Mouse (Mus musculus) limb, embryonic 11.5 days (tissue): ENCODE results near the gene Ctnnb1. TPM values are rescaled to one million over a fixed set of nuclear protein-coding genes. Genes with fewer than 3 reads are reported as not detected.
"Not testable (repeated sequence)": the region's sequence is repeated elsewhere in the genome, so short reads cannot be mapped to it uniquely, and the experiment has no call there.

Source experiments
- ATAC-seq: fragments of 200-750 bp; cut with Nextera tagmentation; 2 replicates; pipeline ENCODE4 v1.8.0; 2017; ENCODE audit warnings: low read depth; ENCODE audit not compliant: insufficient number of reproducible peaks, low FRiP score, low TSS enrichment
- DNase-seq: peaks from one replicate; pipeline ENCODE4 v3.0.0-alpha.2; 2015; ENCODE audit warnings: low spot score
- H3K27ac ChIP-seq: fragments of 300-500 bp; sonication (generic); replicated peaks from 2 replicates; pipeline ENCODE4 v1.5.1; 2014; ENCODE audit warnings: low read depth, mild to moderate bottlenecking, low read length
- H3K27me3 ChIP-seq: fragments of 300-500 bp; sonication (generic); 2 replicates; pipeline ENCODE4 v1.6.1; 2014; ENCODE audit warnings: mild to moderate bottlenecking, low read length, mixed read lengths; ENCODE audit not compliant: control insufficient read depth, insufficient read depth
- H3K36me3 ChIP-seq: fragments of 300-500 bp; sonication (generic); 2 replicates; pipeline ENCODE4 v1.6.1; 2014; ENCODE audit warnings: mild to moderate bottlenecking, low read length, moderate library complexity, mixed read lengths; ENCODE audit not compliant: control insufficient read depth, insufficient read depth
- H3K4me1 ChIP-seq: fragments of 300-500 bp; sonication (generic); 2 replicates; pipeline ENCODE4 v1.6.1; 2014; ENCODE audit warnings: low read length, mixed read lengths; ENCODE audit not compliant: control insufficient read depth, insufficient read depth
- H3K4me2 ChIP-seq: fragments of 300-500 bp; sonication (generic); 2 replicates; pipeline ENCODE4 v1.6.1; 2014; ENCODE audit warnings: low read depth, mild to moderate bottlenecking, moderate library complexity; ENCODE audit not compliant: severe bottlenecking
- H3K4me3 ChIP-seq: fragments of 300-500 bp; sonication (generic); 2 replicates; pipeline ENCODE4 v1.5.1; 2014; ENCODE audit warnings: low read depth, low read length
- H3K9ac ChIP-seq: fragments of 300-500 bp; sonication (generic); 2 replicates; pipeline ENCODE4 v1.6.1; 2014; ENCODE audit warnings: mild to moderate bottlenecking, low read length
- H3K9me3 ChIP-seq: fragments of 300-500 bp; sonication (generic); 2 replicates; pipeline ENCODE4 v1.6.1; 2016; ENCODE audit warnings: low read length; ENCODE audit not compliant: control insufficient read depth
- WGBS: fragments of 180-500 bp; shearing (Covaris S2); extraction: QIAGEN DNeasy Blood & Tissue Kit; methylation state at CpG from one replicate; pipeline ENCODE4 v1.1.7; 2014; 5-methylcytosine and 5-hydroxymethylcytosine counted together
- polyA plus RNA-seq: library from polyadenylated mRNA; unstranded; fragments of >200 nt; fragmentation: Nextera tagmentation; extraction: Ambion mirVana; gene quantifications from 2 replicates; pipeline ENCODE4 v1.2.1, GENCODE M21; 2014

Gene Ctnnb1
- polyA plus RNA-seq, 1 experiment from 2014 or later = 836 TPM

DNA sequence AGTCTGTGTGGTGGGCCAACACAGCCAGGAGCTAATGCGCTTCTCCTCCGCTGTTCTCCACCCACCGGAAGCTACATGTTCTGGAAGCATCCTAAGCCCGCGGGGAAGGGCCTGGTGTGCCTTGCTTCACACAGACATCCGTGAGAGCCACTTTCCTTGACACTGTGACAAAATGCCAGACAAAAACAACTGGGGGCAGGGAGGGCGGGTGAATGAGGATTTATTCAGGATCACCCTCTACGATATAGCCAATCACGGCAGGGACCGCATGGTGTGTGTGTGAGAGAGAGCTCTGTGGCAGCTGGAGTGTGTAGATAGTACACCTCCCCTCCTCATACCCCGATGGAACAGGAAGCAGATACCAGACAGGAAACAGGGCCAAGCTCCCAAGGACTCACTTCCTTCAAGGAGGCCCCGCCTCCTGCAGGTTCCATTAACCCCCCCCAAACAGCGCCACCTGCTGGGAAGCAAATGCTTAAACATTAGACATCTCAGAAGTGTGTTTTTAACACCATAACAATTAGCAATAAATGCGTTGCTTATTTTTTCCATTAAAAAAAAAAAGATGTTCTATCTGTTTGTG lies 14.0 kb upstream of the Ctnnb1 start:
- ATAC-seq (no peak), DNase-seq (no peak)
- H3K27ac ChIP-seq = no peak overlapping the region
- H3K4me3 ChIP-seq = no peak overlapping the region
- H3K36me3 ChIP-seq = no peaks in the 10 kb centered on the region
- H3K27me3 ChIP-seq = no peaks in the 10 kb centered on the region
- H3K4me1 ChIP-seq = no peaks in the 10 kb centered on the region
- H3K4me2 ChIP-seq = no peak overlapping the region
- no peak overlapping the region for H3K9ac ChIP-seq
- WGBS = 84% methylated on average over 14 of the region's 14 CpGs
- no peaks in the 10 kb centered on the region; the same call in 1 of the 2 replicates for H3K9me3 ChIP-seq

DNA sequence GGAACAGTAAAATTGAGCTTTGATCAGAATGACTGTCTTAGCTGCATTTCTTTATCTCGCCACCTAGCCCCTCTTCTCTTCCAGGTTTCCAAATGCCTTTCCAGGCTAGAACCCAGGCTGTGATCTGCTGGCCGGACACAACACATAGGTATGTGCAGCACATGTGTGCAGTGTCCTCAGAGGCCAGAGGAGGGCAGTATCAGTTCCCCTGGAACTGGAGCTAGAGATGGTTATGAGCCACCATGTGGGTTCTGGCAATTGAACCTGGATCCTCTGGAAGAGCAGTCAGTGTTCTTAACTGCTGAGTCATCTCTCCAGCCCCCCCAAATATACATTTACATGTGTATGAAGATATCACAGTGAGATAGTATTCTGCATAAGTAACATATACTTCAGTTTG lies 11.4 kb upstream of the Ctnnb1 start:
- not testable (repeated sequence) for DNase-seq, H3K4me1 ChIP-seq, H3K36me3 ChIP-seq, H3K4me3 ChIP-seq, H3K27ac ChIP-seq, H3K27me3 ChIP-seq, ATAC-seq, H3K9ac ChIP-seq, H3K4me2 ChIP-seq, H3K9me3 ChIP-seq
- WGBS = 97% methylated on average over 2 of the region's 2 CpGs

DNA sequence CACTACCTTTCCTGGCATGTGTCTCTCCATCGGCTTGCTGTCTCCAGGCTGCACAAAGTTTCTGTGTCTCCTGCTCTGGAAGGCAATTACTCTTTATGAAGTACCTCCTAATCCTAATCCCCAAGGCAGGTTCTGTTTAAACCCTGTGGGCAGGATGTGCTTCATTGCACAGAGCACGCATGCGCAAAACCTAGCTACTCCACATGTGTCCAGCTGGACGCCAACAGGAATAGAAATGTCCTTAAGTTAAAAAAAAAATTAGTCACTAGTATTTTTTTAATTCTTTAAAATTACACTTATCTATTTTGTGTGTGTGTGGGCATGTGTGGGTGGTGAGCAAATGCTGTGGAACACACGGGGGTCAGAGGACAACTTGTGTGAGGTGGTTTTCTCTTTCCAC lies 10.8 kb upstream of the Ctnnb1 start:
- Histone ChIP-seq H3K9me3 (no peaks in the 10 kb centered on the region; the same call in 1 of the 2 replicates), H3K36me3 (no peaks in the 10 kb centered on the region), H3K4me1 (no peaks in the 10 kb centered on the region), H3K27me3 (no peaks in the 10 kb centered on the region), H3K4me3 (no peak overlapping the region), H3K4me2 (no peak overlapping the region), H3K27ac (no peak overlapping the region), H3K9ac (no peak overlapping the region)
- ATAC-seq = no peak
- DNase-seq = no peak
- WGBS = 83% methylated on average over 5 of the region's 5 CpGs

DNA sequence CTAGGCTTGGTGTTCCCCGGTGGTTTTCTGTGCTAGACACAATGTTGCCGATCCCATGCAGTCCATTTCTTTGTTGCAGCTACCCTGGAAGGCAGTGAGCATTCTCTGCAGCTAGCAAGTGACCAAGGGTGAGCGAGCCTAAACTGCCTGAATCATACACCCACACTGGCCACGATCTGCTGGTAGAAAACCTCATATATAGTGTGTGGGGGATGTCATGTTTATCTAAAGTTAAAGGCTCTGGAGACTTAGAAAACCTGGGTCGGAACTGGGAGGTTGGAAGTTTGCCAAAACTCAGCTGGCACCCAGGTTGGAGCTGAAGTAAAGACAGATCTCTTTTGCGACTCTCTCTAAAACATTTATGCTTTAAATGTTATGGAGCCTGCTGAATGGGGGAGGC lies 10.4 kb upstream of the Ctnnb1 start:
- Histone ChIP-seq H3K36me3 (no peaks in the 10 kb centered on the region), H3K4me3 (no peak overlapping the region), H3K4me1 (no peaks in the 10 kb centered on the region), H3K9me3 (no peaks in the 10 kb centered on the region; the same call in 1 of the 2 replicates), H3K27ac (no peak overlapping the region), H3K9ac (no peak overlapping the region), H3K4me2 (no peak overlapping the region), H3K27me3 (no peaks in the 10 kb centered on the region)
- no peak for DNase-seq
- ATAC-seq = no peak
- 58% methylated on average over 6 of the region's 6 CpGs for WGBS

DNA sequence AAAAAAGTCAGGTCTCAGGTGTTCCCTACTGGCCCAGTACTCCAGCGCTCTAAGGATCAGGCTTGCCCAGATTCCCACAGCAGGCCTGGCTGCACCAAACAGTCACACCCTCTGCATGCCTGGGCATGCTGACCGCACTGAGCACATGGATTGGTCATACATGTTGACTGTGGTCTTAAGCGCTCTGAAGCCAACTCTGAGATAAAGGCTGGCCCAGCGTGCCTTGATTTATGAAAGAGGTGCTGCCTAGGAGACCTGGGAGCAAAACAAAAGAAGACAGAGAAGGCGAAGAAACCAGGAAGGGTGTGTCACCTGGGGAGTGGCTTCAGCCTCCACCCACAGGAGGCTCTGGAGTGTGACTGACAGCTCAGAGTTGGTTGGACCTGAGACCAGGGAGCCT lies 9.9 kb upstream of the Ctnnb1 start:
- H3K4me1 ChIP-seq = no peaks in the 10 kb centered on the region
- H3K4me2 ChIP-seq = no peak overlapping the region
- H3K27ac ChIP-seq = no peak overlapping the region
- no peak for ATAC-seq
- 85% methylated on average over 5 of the region's 5 CpGs for WGBS
- H3K4me3 ChIP-seq = no peak overlapping the region
- no peak for DNase-seq
- no peaks in the 10 kb centered on the region for H3K36me3 ChIP-seq
- no peaks in the 10 kb centered on the region; the same call in 1 of the 2 replicates for H3K9me3 ChIP-seq
- H3K27me3 ChIP-seq = no peaks in the 10 kb centered on the region
- H3K9ac ChIP-seq = no peak overlapping the region

DNA sequence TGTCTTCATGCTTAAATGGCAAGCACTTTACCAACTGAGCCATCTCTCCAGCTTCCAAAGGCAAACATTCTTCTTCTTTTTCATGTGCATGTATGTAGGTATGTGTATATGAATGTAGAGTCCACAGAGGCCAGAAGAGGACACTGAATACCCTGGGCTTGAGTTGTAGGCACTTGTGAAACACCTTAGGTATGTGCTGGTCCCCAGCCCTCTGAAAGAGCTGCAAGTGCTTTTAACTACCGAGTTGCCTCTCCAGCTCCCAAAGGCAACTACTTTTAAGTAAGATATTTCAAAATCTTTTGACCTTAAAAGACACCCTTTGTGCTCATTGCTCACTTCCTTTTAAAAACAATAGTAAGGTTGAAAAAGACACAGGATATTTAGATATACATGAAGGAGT lies 2.9 kb upstream of the Ctnnb1 start:
- Histone ChIP-seq H3K4me1 (0 out of 2 replicates have a peak, but pooled peaks cover 4% of the 10 kb centered on the region), H3K4me2 (no peak overlapping the region), H3K36me3 (no peaks in the 10 kb centered on the region), H3K27me3 (no peaks in the 10 kb centered on the region), H3K27ac (no peak overlapping the region), H3K4me3 (no peak overlapping the region), H3K9me3 (no peaks in the 10 kb centered on the region), H3K9ac (no peak overlapping the region)
- 71% methylated on average over 1 of the region's 1 CpGs for WGBS
- ATAC-seq (no peak), DNase-seq (no peak)

DNA sequence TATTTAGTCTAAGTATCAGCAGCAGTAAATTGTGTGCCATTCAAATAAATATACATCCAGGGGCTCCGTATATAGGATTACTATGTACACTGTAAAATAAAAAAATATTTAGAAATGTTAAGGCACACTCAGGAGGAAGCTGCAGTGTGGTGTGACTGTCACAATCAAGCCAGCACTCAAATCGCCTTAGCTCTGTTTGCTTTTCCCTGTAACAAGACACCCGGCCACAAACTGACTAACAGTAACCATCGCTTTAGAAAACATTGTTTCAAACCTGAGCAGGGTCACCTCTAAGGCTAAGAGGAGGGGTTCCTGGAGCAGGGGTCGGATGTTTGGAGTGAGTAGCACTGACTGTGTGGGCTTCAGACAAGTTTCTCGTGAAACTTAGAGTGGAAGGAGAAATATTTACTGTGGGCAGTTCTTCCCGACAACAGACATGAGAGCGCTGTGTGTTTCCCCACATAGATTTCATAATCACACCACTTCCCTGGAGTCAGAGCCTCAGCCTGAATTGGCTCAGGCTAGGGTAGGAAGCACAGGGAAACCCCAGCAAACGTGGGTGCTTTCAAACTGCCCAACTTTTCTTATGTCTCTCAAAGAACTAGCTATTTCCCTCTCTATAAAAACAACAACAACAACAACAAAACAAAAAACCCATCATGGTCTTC lies 1.9 kb upstream of the Ctnnb1 start:
- 26% methylated on average over 9 of the region's 9 CpGs for WGBS
- H3K27ac ChIP-seq = no peak overlapping the region
- H3K36me3 ChIP-seq = no peaks in the 10 kb centered on the region
- ATAC-seq = no peak
- H3K9me3 ChIP-seq = no peaks in the 10 kb centered on the region
- DNase-seq = no peak
- H3K4me2 ChIP-seq = no peak overlapping the region
- 0 out of 2 replicates have a peak, but pooled peaks cover 4% of the 10 kb centered on the region for H3K4me1 ChIP-seq
- no peak overlapping the region for H3K9ac ChIP-seq
- no peaks in the 10 kb centered on the region for H3K27me3 ChIP-seq
- no peak overlapping the region for H3K4me3 ChIP-seq

DNA sequence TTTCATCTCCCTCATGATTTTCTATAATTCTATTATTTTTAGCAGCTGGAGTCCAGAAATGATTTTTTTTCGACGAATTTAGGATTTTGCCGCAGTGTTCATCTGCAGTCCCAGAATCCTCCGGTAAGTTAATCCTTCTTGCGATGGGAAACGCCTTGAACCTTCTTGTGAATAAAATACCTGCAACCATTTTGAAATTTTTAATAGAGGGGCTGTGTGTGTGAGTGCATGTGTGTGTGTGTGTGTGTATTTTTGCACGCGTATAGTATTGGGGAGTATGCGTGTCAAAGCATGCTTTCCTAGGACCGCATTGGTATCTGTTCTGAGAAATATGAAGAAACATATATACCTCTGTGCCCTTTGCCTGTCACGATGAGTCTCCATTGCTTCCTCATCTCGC lies 1.0 kb downstream of the Ctnnb1 start:
- no peaks in the 10 kb centered on the region for H3K36me3 ChIP-seq

More for the DNA sequence above, 1.0 kb downstream of the Ctnnb1 start:
- DNase-seq = no peak
- Histone ChIP-seq H3K9me3 (no peaks in the 10 kb centered on the region), H3K4me3 (no peak overlapping the region), H3K27ac (no peak overlapping the region), H3K4me2 (no peak overlapping the region), H3K4me1 (0 out of 2 replicates have a peak, but pooled peaks cover 6% of the 10 kb centered on the region), H3K27me3 (no peaks in the 10 kb centered on the region), H3K9ac (no peak overlapping the region)
- WGBS = 94% methylated on average over 12 of the region's 12 CpGs
- no peak for ATAC-seq
